Mouse (Mus musculus): ENCODE results near the gene Uaca.

The Uaca gene

DNA sequence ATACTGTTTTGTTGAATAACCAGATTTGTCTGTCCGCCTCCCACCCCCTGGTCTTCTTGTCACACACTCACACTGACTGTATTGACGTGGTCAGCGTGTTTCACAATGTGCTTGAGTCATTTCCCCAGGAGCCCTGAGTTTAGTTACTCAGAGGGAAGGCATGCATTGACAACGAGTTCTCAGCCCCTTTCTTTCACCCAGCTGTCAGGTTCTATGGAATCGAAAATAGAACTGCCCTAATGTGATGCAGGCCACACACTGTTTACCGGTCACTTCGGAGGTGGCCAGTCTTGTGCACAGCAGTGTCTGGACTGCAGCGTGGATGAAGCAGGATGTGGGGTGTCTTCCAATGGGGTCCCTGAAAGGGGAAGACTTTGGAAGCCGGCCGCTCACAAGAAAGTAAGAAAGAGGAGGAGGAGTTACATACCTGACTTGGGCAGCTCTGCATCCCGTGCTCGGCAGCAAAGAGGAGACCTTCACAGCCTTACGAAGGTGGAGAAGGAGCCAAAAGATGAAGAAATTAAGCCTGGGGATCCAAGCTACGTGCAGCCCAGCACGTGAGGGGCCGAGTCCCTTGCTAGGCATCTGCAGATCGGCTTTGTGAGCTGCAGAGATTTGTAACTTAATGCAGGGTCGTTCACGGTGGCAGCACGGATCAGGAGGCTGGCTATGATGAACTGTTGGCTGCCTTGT is 43.3 kb downstream of the Uaca start:
- no peak for DNase-seq (ENCODE audit: low read depth)

DNA sequence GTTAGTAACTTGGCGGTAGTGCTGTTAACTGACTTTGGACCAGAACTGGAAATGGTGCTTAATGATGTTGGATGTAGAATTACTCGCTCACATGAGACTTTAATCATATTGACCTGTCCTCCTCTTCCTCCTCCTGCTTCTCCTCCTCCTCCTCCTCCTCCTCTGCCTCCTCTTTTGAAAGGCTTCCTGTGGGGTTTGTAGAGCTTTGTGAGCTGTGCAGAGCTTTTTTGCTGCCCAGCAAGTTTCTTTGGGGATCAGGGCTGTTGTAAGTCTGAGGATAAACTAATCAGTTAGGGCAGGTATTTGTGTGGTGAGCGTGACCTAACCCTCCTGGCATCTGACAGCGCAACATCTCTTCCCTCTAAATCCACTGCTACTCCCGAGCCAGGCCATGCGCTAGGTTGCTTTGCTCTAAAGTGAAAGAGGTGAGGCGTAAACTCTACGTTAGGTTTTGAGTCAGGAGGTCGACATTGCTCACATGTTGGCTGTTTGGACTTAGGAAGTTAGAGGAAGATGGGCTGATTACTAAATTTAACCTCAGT is 44.1 kb downstream of the Uaca start:
- no peak for DNase-seq (ENCODE audit: low read depth)

DNA sequence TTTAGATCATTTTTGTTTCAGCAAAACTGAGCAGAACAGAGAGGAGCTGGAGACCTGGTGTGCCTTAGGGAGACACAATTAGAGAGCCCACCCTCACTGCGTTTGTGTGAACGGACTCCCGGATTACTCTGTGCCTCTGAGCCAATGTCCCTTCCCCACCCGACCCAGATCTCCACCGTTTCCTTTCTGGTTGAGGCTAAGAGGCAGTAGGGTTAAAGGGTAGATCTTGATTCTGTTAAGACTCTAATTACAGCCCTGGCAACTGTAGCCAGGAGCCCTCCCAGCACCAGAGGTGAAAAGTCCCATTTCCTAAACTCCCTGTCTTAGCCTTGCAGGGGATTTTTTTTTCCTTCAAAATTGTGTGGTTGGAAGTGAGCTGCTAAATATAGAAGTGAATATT is 47.1 kb downstream of the Uaca start:
- DNase-seq (ENCODE audit: low read depth): no peak

GRCm38 (mm10) chr9:60843415-60844076 is 49.2 kb downstream of the Uaca start:
- DNase-seq (ENCODE audit: low read depth): no peak

GRCm38 (mm10) chr9:60848730-60849129 is 54.4 kb downstream of the Uaca start:
- no peak for DNase-seq (ENCODE audit: low read depth)

- DNase-seq (ENCODE audit: low read depth): no peak
Measured at GRCm38 (mm10) chr9:60849986-60850385, 55.6 kb downstream of the Uaca start.

DNA sequence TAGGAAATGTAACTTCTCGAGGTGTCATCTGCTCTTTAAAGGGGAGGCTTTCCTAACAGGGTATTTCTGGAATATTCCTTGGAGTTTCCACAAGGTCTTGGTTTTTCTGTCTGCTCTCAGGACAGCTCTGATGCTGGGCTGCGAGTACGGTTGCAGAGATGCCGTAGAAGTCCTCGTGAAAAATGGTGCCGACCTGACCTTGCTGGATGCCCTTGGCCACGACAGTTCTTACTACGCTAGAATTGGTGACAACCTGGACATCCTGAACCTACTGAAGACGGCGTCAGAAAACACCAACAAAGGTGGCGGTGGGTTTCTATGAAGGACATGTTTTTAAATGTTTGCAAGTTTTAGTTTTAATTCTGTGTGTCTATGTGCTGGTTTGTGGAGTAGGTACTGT is 59.9 kb downstream of the Uaca start:
- no peak for DNase-seq (ENCODE audit: low read depth)

DNA sequence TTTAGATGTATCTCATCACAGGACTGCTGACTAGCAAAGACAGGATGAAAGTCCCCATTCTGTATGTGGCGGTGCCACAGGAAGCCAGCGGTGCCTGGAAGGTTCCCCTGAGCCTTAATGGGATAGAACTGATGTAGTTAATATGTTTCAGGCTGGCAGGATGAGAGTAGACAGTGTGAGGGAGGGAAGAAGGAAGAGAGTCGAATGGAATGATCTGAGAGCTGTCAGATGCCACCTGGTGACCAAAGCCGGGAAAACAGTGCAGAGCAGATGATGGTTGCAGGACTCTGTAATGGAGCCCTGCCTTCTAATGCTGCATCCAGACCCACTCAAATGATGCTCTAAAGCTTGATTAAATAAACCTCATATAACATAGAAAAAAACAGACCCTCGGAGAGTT is 63.5 kb downstream of the Uaca start:
- DNase-seq (ENCODE audit: low read depth): peak; percentile 53

DNA sequence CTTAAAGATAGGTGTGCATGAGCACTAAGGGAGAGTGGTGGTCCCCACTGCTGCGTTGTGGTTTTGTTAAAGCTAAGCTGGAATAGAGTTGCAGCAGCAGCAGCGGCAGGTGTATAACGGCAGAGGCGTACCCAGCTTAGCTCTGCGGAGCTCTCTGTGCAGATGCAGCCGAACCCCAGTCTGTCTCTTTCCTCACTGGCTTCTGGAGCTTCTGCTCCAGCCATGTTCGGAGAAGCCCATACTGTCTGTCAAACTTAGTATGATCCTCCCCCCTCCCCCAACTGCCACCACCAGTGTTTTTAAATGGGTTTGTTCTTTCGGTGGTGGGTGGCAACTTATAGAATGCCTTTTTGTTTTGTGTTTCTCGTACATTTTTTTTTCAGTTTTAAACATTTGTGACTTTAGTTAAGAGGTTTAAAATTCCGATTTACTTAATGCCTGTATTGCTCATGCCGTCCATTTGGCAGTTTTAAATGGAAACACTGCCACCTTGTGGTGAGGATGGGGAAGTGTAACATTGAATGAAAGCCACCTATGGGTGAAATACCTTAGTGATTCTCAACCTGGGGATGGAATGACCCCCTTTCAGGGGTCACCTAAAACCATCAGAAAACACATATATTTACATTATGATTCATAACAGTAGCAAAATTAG is 64.1 kb downstream of the Uaca start:
- peak; percentile 83 for DNase-seq (ENCODE audit: low read depth)

GRCm38 (mm10) chr9:60859031-60859430 is 64.7 kb downstream of the Uaca start:
- DNase-seq (ENCODE audit: low read depth): no peak

DNA sequence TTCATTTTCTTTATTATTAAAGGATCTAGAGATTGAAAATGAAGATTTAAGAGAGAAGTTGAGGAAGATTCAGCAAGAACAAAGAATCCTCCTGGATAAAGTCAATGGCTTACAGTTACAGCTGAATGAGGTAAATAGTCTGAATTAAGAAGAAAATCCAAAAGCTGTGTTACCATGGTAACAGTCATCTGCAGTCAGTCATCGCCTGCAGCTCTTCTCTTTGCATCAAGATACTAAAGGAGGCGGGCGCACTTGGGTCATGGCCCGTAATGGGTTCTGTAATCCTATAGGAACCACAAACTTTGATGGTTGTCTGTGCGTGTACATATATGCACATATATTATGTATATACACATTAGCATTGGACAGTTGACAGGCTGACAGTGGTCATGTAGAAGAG is 66.7 kb downstream of the Uaca start:
- DNase-seq (ENCODE audit: low read depth): no peak

DNA sequence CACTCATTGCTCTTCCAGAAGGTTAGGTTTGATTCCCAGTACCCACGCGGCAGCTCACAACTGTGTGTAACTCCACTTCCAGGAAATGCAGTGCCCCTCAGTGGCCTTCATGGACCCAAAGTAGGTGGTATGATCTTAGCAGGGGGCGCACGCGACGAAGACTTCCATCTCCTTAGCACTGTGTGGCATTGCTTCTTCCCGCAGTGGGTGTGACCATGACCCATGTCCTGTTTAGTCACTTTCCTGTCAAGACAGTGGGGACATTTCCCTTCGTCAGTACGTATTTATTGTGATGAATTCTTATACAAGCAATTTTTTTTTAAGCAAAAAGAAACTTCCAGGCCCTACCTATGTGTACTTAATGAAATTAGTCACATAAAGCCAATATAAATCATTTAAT is 70.3 kb downstream of the Uaca start:
- DNase-seq (ENCODE audit: low read depth): no peak

GRCm38 (mm10) chr9:60865866-60866265 is 71.5 kb downstream of the Uaca start:
- DNase-seq (ENCODE audit: low read depth): no peak

GRCm38 (mm10) chr9:60870451-60870850 is 76.1 kb downstream of the Uaca start:
- DNase-seq (ENCODE audit: low read depth): no peak

DNA sequence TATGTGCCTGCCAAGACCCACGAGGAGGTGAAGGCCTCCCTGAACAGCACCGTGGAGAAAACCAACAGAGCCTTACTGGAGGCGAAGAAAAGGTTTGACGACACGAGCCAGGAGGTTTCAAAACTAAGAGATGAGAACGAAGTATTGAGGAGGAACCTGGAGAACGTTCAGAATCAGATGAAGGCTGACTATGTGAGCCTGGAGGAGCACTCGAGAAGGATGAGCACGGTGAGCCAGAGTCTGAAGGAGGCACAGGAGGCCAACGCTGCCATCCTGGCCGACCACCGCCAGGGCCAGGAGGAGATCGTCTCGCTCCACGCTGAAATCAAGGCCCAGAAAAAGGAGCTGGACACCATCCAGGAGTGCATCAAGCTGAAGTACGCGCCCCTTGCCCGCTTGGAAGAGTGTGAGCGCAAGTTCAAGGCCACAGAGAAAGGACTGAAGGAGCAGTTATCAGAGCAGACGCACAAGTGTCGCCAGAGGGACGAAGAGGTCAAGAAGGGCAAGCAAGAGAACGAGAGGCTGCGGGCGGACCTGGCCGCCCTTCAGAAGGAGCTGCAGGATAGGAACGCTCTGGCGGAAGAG is 76.7 kb downstream of the Uaca start:
- DNase-seq (ENCODE audit: low read depth): no peak

- DNase-seq (ENCODE audit: low read depth): no peak
Measured at GRCm38 (mm10) chr9:60873257-60874054, 79.1 kb downstream of the Uaca start.

GRCm38 (mm10) chr9:60874055-60874392 is 79.7 kb downstream of the Uaca start:
- DNase-seq (ENCODE audit: low read depth): no peak

DNA sequence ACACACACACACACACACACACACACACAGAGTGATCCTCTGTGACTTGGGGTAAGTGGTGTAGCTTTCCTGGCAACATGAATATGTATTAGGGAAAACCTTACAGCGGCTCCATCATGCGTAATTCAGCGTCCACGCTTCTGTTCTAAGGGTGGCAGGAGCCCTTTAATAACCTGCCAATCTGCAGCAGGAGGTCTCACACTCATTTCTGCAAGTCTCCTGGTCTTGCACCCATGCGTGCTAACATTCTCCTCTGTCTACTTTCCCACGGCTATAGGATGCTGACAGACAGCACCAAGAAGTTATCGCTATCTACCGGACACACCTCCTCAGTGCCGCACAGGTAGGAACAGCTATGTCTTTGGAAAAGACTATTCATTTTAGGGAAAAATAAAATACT is 81.7 kb downstream of the Uaca start:
- no peak for DNase-seq (ENCODE audit: low read depth)

DNA sequence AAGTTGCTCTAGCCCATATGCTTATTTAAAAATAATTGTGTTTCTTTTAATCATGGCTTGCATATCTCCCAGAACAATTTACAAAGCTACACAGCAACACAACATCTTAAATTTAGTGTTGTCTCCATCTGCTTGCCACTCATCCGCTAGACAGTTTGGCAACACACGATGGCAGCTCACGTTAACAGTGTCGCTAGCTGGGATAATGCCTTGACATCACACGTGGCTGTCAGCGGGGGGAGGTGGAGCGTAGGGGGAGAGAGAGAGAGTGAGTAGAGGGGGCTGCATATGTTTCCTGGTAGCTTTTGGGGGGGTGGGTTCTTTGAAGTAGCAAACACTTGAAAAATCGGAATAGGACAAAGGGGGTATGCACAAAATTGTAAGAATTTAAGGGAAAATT is 82.2 kb downstream of the Uaca start:
- DNase-seq (ENCODE audit: low read depth): no peak

DNA sequence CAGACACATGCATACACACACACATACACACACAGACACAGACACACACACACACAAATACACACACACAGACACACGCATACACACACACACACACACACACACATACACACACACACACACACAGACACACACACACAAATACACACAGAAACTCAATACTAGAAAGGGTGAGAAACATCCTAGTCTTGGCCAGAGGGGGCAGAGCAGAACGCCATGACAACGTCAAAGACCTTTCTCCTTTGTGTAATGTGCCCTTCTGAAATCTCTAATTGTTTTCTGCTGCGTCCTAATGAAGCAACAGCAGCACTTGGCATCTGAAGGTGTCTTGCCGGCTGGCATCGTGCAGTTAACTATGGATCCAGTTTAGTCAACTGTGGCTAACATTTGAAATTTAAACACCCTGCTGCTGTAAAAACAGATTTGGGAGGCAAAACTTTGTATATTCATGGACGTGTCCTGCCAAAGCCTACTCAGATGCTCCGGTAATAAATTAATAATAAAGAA is 83.8 kb downstream of the Uaca start:
- DNase-seq (ENCODE audit: low read depth): no peak

- DNase-seq (ENCODE audit: low read depth): no peak
Measured at GRCm38 (mm10) chr9:60878630-60879029, 84.3 kb downstream of the Uaca start.

DNA sequence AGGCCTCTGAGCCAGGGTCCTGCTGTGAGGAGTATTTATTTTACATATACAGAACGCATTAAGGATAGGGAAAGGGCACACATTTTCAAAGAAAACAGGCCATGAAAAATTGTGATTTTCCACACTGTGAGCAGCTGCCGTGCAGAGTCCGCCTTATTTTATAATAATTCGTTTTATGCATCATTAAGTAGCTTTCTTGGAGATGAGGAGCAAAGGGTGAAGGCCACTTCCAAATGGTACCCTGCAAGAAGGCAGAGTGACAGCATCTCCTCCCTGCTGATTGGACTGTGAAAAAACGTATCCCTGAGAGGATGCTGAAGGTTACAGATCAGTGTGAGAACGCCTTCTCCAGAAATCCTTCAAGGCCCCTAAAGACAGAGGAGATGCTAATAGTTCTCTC is 90.8 kb downstream of the Uaca start:
- no peak for DNase-seq (ENCODE audit: low read depth)

Data from induced T-regulatory cell, adult 2 months (primary cell).